Mouse (Mus musculus) bone marrow, adult 2 months (tissue): ENCODE results near the gene 2810006K23Rik.

Source experiments
- CTCF ChIP-seq: fragments of 200-500 bp; IDR thresholded peaks from 2 replicates; pipeline ENCODE4 v1.5.1; 2011; ENCODE audit warnings: low read length, control low read depth; ENCODE audit not compliant: control insufficient read depth, insufficient read depth
- POLR2A ChIP-seq: fragments of 200-500 bp; IDR thresholded peaks from 2 replicates; pipeline ENCODE4 v1.6.1; 2011; ENCODE audit warnings: low read depth, mild to moderate bottlenecking, control low read depth, low read length, borderline replicate concordance; ENCODE audit not compliant: control insufficient read depth

- TF ChIP-seq POLR2A (no peak), CTCF (no peak)
These were observed 1.1 kb upstream of the 2810006K23Rik start for GRCm38 (mm10) chr5:124326829-124327228.
